Comparison of ENCODE assay signal across 26 mouse cellular contexts in genomic region chr8:91509900-91510260, GRCm38 (mm10).
A peak's percentile ranks its signal among the peaks of the same experiment; 100 is the strongest.
DNase-seq lines count a peak whose midpoint lies in the region; ATAC-seq and TF ChIP-seq lines count a peak whose summit lies in the region.
"Had no signal": no experiment of that assay in that cellular context is flagged by ENCODE, and none has a peak within 500 bp of the region (broad histone marks: within the 10 kb centered on the region; RNA-seq: fewer than 3 reads in every experiment).

No protein-coding gene starts in this region.

- peaks cover 34% of the 10 kb centered on the region for H3K27me3 ChIP-seq in hindbrain, embryonic 11.5 days (ENCODE audit: control insufficient read depth, insufficient read depth, low read length)
- peaks cover 71% of the 10 kb centered on the region for H3K27me3 ChIP-seq in hindbrain, embryonic 13.5 days
- H3K27me3 ChIP-seq in midbrain, embryonic 12.5 days: peaks cover 64% of the 10 kb centered on the region
- peaks cover 4% of the 10 kb centered on the region; the same call in 1 of the 2 replicates for H3K27me3 ChIP-seq in midbrain, embryonic 14.5 days (ENCODE audit: control insufficient read depth, insufficient read depth, low read length)
- H3K27me3 ChIP-seq in embryonic facial prominence, embryonic 15.5 days: no peaks in the 10 kb centered on the region
- H3K27me3 ChIP-seq: embryonic facial prominence, embryonic 12.5 days; liver, embryonic 12.5 days; megakaryocyte, embryonic 14.5 days; stomach, embryonic 15.5 days had no signal

- TF ChIP-seq CTCF in layer of hippocampus, adult 2 months (conservative IDR thresholded peaks at IDR 0.05): no peak

- no peaks in the 10 kb centered on the region for H3K36me3 ChIP-seq in hindbrain, embryonic 11.5 days (ENCODE audit: control insufficient read depth, insufficient read depth, low read length)
- no peaks in the 10 kb centered on the region for H3K36me3 ChIP-seq in hindbrain, embryonic 13.5 days
- no peaks in the 10 kb centered on the region for H3K36me3 ChIP-seq in midbrain, embryonic 12.5 days
- H3K36me3 ChIP-seq in midbrain, embryonic 14.5 days (ENCODE audit: control insufficient read depth, insufficient read depth, low read length): no peaks in the 10 kb centered on the region
- no peaks in the 10 kb centered on the region for H3K36me3 ChIP-seq in embryonic facial prominence, embryonic 15.5 days
- H3K36me3 ChIP-seq: embryonic facial prominence, embryonic 12.5 days; forebrain, embryonic 12.5 days; limb, embryonic 13.5 days; liver, embryonic 12.5 days; stomach, embryonic 15.5 days had no signal

- DNase-seq in hindbrain, embryonic 11.5 days (ENCODE audit: low spot score): peak; percentile 46
- no peak for DNase-seq in midbrain, embryonic 14.5 days
- peak; percentile 32 for DNase-seq in R1 (ENCODE audit: low read depth, low spot score)
- no peak for DNase-seq in layer of hippocampus, adult 2 months (ENCODE audit: low spot score in 2 of 2)
- no peak for DNase-seq in right cerebral cortex, postnatal 14 days
- DNase-seq: adrenal gland, adult 8-10 months; cerebellum, adult 2 months; cerebellum, postnatal 14 days; forebrain, postnatal 0 days; gastrocnemius, postnatal 10 days; kidney, adult 9 months; kidney, postnatal 10 days; liver, postnatal 0 days; lung, postnatal 36 days had no signal

- H3K9me3 ChIP-seq in hindbrain, embryonic 11.5 days (ENCODE audit: control insufficient read depth, low read length): no peaks in the 10 kb centered on the region
- no peaks in the 10 kb centered on the region for H3K9me3 ChIP-seq in hindbrain, embryonic 13.5 days
- H3K9me3 ChIP-seq in midbrain, embryonic 12.5 days: no peaks in the 10 kb centered on the region
- H3K9me3 ChIP-seq in midbrain, embryonic 14.5 days (ENCODE audit: control insufficient read depth, low read length): no peaks in the 10 kb centered on the region
- no peaks in the 10 kb centered on the region for H3K9me3 ChIP-seq in embryonic facial prominence, embryonic 15.5 days (replicated peaks)
- H3K9me3 ChIP-seq: embryonic facial prominence, embryonic 12.5 days; forebrain, embryonic 12.5 days; limb, embryonic 13.5 days; liver, embryonic 12.5 days; megakaryocyte, embryonic 14.5 days; stomach, embryonic 15.5 days had no signal

- H3K9ac ChIP-seq in hindbrain, embryonic 11.5 days (ENCODE audit: low read depth, low read length): no peak overlapping the region
- no peak overlapping the region for H3K9ac ChIP-seq in hindbrain, embryonic 13.5 days
- H3K9ac ChIP-seq in midbrain, embryonic 12.5 days (replicated peaks): no peak overlapping the region
- no peak overlapping the region for H3K9ac ChIP-seq in midbrain, embryonic 14.5 days (replicated peaks; ENCODE audit: low read length)
- no peak overlapping the region for H3K9ac ChIP-seq in embryonic facial prominence, embryonic 15.5 days
- H3K9ac ChIP-seq: embryonic facial prominence, embryonic 12.5 days; forebrain, embryonic 12.5 days; forebrain, postnatal 0 days; limb, embryonic 13.5 days; liver, embryonic 12.5 days; liver, postnatal 0 days; stomach, embryonic 15.5 days had no signal

- H3K4me1 ChIP-seq in hindbrain, embryonic 11.5 days (replicated peaks; ENCODE audit: control insufficient read depth, insufficient read depth, low read length): peaks cover 19% of the 10 kb centered on the region
- peaks cover 48% of the 10 kb centered on the region for H3K4me1 ChIP-seq in hindbrain, embryonic 13.5 days (replicated peaks)
- H3K4me1 ChIP-seq in midbrain, embryonic 12.5 days: peaks cover 42% of the 10 kb centered on the region
- peaks cover 31% of the 10 kb centered on the region for H3K4me1 ChIP-seq in midbrain, embryonic 14.5 days (ENCODE audit: control insufficient read depth, insufficient read depth, low read length)
- peaks cover 32% of the 10 kb centered on the region for H3K4me1 ChIP-seq in embryonic facial prominence, embryonic 15.5 days

- no peak overlapping the region for H3K4me2 ChIP-seq in hindbrain, embryonic 11.5 days (replicated peaks; ENCODE audit: low read depth, low read length)
- H3K4me2 ChIP-seq in hindbrain, embryonic 13.5 days: no peak overlapping the region
- no peak overlapping the region; the same call in 1 of the 2 replicates for H3K4me2 ChIP-seq in midbrain, embryonic 12.5 days (replicated peaks)
- no peak overlapping the region for H3K4me2 ChIP-seq in midbrain, embryonic 14.5 days (ENCODE audit: low read length)
- no peak overlapping the region for H3K4me2 ChIP-seq in embryonic facial prominence, embryonic 15.5 days (replicated peaks)
- H3K4me2 ChIP-seq: embryonic facial prominence, embryonic 12.5 days; forebrain, embryonic 12.5 days; limb, embryonic 13.5 days; liver, embryonic 12.5 days; stomach, embryonic 15.5 days had no signal

- H3K27ac ChIP-seq in hindbrain, embryonic 11.5 days (ENCODE audit: low read depth, low read length): peak overlapping the region; percentile 53; the same call in 1 of the 2 replicates
- no peak overlapping the region for H3K27ac ChIP-seq in hindbrain, embryonic 13.5 days
- H3K27ac ChIP-seq in midbrain, embryonic 12.5 days (replicated peaks): peak overlapping the region; percentile 52
- no peak overlapping the region for H3K27ac ChIP-seq in midbrain, embryonic 14.5 days (replicated peaks; ENCODE audit: low read depth, low read length)
- peak overlapping the region; percentile 23; the same call in 1 of the 2 replicates for H3K27ac ChIP-seq in embryonic facial prominence, embryonic 15.5 days (replicated peaks)
- H3K27ac ChIP-seq in layer of hippocampus, adult 2 months: no peak overlapping the region; the same call in 1 of the 2 replicates
- H3K27ac ChIP-seq: embryonic facial prominence, embryonic 12.5 days; forebrain, embryonic 12.5 days; limb, embryonic 13.5 days; liver, embryonic 12.5 days; stomach, embryonic 15.5 days had no signal

- no peak for ATAC-seq in hindbrain, embryonic 11.5 days (ENCODE audit: low FRiP score)
- no peak for ATAC-seq in hindbrain, embryonic 13.5 days (ENCODE audit: low FRiP score)
- peak; percentile 44; the same call in 1 of the 2 replicates for ATAC-seq in midbrain, embryonic 12.5 days (ENCODE audit: low FRiP score, low read depth)
- no peak; the same call in 1 of the 2 replicates for ATAC-seq in midbrain, embryonic 14.5 days (ENCODE audit: low FRiP score, low TSS enrichment)
- no peak; the same call in 1 of the 2 replicates for ATAC-seq in embryonic facial prominence, embryonic 15.5 days (ENCODE audit: insufficient number of reproducible peaks, low FRiP score, low TSS enrichment, low read depth)
- ATAC-seq: CD4-positive, CD25-positive, alpha-beta regulatory T cell, adult 4 months; forebrain, postnatal 0 days; hindbrain, embryonic 16.5 days; intestine, embryonic 16.5 days; liver, embryonic 12.5 days; liver, postnatal 0 days had no signal

- 29% methylated on average over 6 of the region's 6 CpGs for WGBS in hindbrain, embryonic 11.5 days
- WGBS in hindbrain, embryonic 13.5 days: 19% methylated on average over 6 of the region's 6 CpGs
- 16% methylated on average over 6 of the region's 6 CpGs for WGBS in midbrain, embryonic 12.5 days
- 9% methylated on average over 6 of the region's 6 CpGs for WGBS in midbrain, embryonic 14.5 days
- WGBS in embryonic facial prominence, embryonic 15.5 days: 40% methylated on average over 6 of the region's 6 CpGs

- H3K4me3 ChIP-seq in hindbrain, embryonic 11.5 days (ENCODE audit: low read depth, low read length): no peak overlapping the region
- H3K4me3 ChIP-seq in hindbrain, embryonic 13.5 days: no peak overlapping the region
- H3K4me3 ChIP-seq in midbrain, embryonic 12.5 days: no peak overlapping the region
- no peak overlapping the region for H3K4me3 ChIP-seq in midbrain, embryonic 14.5 days (replicated peaks; ENCODE audit: low read depth, low read length)
- H3K4me3 ChIP-seq in embryonic facial prominence, embryonic 15.5 days (replicated peaks): no peak overlapping the region
- no peak overlapping the region for H3K4me3 ChIP-seq in layer of hippocampus, adult 2 months
- H3K4me3 ChIP-seq: embryonic facial prominence, embryonic 12.5 days; forebrain, embryonic 12.5 days; limb, embryonic 13.5 days; liver, embryonic 12.5 days; megakaryocyte, embryonic 14.5 days; stomach, embryonic 15.5 days had no signal

Comparison
In these comparisons a context has a peak if more than half of its experiments do, and no peak if none do; other contexts are left out.
1. H3K27ac ChIP-seq: peak in hindbrain, embryonic 11.5 days (single experiment), midbrain, embryonic 12.5 days (single experiment) and embryonic facial prominence, embryonic 15.5 days (single experiment); none in hindbrain, embryonic 13.5 days (single experiment), midbrain, embryonic 14.5 days (single experiment) and layer of hippocampus, adult 2 months (single experiment).
2. DNase-seq: peak in hindbrain, embryonic 11.5 days (single experiment) and R1 (single experiment); none in midbrain, embryonic 14.5 days (single experiment), layer of hippocampus, adult 2 months (0 of 2) and right cerebral cortex, postnatal 14 days (single experiment).